Mouse (Mus musculus): Measurements from ENCODE around the gene Nat8f2.
"Not testable (repeated sequence)": the region's sequence is repeated elsewhere in the genome, so short reads cannot be mapped to it uniquely, and the experiment has no call there.

The Nat8f2 gene

DNA sequence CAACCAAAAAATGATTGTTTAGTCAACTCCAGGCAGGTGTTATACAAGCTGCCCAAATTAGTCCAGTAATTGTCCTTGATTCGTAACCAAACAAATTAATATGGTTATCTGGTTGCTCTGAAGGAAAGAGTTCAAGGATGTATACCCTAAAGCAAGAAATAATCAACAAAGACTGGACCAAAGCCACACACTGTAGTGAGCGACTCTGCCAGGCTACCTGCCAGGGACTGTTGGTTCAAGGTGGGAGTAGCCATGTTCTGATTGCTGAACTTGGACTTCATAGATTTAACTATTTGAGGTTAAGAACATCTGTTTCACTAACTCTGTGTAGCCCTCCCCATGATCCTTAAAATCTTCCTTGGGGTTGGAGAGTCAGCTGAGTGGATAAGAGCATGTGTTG, 5.8 kb downstream of the Nat8f2 start:
- DNase-seq: no peak

DNA sequence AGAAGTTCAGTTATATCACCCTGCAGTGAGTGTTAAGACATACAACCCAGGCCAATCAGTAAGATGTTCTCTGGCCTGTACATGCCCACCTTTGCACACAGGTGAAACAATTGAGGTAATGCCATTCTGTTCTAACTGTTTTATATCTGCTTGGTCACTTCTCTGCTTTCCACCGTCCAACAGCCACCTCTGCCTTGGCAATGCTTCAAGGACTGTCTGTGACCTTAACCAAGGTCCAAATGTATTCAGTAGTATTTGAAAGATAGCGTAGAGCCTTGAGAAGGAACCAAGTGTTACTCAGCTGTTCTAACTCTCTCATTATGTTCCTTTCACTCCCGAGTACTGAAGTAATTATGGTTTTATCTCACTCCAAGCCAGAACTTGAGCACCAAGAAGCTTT, 6.4 kb downstream of the Nat8f2 start:
- peak; percentile 41 to 59 for DNase-seq

DNA sequence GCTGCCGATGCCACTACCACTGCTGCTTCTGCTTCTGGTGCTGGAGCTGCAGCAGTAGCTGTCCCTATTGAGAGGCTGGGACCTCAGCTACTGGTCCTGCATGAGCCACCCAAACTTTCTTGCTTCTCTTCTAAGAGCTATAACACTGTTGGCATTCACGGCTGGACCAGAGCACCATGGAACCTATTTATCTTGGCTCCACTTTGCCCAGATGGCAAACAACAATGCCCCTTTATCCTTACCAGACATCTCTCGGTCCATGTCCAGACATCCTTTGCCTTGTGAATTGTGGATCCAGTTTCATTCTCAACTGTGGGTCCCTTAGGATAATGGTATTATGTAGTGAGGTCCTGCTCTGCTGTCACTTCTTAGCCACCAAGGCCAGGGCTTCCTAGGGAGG, 7.7 kb downstream of the Nat8f2 start:
- DNase-seq: peak in 1 of 2 experiments; percentile 25

DNA sequence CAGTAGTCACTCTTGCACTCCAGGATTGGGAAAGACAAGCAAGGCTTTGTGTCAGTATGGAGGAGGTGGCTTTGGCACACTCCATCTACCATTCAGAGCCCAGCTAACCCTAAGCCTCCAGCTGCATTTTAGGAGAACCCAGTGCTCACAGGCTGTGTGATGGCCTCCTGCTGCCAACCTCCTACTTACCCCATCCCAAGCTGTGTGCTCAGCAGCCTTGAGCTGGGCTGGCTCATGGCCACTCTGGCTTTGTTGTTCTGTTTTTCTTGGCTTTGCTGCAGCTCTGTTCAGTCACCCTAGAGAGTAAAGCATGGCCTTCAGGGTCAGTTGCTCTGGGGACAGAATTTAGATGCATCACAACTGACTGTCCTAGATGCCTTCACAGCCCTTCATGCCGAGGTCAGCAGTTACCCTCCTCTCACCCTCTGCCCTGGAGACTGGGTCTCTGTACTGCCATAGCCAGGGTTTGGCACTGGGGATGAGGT, 12.7 kb downstream of the Nat8f2 start:
- peak; percentile 76 to 82 for DNase-seq

DNA sequence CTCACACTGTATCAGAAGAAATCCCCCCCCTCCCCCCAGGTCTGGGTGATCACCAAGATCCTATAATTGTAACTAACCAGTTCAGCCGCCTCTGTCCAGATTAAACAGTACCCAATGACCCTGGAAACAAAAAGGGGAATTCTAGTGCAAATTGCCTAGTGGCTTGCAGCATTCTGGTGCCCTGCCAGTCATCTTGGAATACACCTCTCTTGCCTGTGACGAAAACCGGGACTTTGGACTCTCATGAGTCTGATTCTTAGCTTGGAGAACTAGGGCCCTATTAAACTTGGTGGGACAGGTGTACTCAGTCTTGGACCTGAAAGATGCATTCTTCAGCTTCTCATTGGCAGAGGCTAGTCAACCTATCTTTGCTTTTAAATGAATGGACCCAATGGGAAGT, 15.5 kb downstream of the Nat8f2 start:
- peak; percentile 70 to 78 for DNase-seq

DNA sequence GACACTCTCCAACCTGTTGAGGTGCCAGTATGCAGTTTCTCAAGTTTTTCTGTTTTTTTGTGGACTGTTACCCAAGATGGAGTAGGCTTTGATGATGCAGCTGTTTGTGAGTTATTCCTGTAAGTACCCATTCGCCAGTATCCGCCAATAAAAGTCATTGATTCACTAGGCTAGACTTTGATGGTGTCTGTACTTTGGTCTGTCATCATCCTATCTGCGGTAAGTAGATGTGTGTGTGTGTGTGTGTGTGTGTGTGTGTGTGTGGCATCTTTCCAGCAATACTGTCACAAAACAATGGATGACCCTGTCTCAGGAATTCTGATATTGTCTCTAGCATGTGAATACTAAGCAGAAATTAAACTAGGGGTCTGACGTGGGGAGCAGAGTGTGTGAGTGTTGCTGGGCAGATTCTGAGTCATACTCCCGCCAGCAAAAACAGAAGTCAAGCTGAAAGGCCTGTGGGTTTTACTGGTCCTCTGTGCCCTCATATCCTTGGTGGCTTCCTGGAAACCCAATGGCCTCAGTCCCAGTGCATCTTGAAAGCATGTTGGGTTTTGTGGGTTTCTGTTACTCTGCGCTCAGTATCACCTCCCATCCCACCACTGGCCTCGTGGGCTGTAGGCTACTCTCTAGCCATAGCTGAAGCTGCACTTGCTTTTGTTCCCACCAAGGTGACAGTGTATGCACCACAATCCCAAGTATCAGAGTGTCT, 17.7 kb downstream of the Nat8f2 start:
- DNase-seq: no peak

DNA sequence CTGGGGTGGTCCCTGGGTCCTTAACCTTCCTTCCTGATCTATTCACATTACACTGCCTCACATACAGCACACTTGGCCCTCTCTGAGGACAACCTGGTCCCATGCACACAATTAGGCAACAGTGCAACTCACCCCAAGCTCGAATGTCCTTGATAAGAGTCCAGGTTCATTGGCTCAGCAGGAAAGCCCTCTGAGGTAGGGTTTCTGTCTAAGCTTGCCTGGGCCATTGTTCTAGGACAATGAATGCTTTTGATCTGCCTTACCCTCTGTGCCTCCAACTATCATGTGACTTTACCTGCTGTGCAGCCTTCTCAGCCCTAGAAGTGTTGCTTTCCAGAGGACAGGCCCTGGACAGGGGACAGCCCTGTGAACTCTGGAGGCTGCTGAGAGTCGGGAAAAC, 19.7 kb downstream of the Nat8f2 start:
- DNase-seq: no peak

DNA sequence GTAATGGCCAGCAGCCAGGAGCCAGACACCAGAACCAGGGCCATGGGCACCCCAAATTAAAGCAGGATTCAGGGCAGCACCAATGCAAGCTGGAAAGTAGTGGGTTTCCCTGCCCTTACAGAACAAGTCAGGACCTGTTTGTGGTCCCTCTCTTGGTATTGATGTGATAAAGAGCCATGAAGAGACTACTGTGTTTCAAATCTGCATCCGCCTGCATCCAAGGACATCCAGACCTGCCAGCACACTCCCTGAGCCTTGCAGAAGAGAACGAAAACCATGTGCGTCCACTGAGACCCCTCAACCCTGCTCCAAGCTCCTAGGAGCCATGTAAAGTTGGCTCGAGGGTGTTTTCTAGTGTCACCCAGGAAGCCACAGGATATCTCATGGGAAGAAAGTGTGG, 20.8 kb downstream of the Nat8f2 start:
- no peak for DNase-seq

DNA sequence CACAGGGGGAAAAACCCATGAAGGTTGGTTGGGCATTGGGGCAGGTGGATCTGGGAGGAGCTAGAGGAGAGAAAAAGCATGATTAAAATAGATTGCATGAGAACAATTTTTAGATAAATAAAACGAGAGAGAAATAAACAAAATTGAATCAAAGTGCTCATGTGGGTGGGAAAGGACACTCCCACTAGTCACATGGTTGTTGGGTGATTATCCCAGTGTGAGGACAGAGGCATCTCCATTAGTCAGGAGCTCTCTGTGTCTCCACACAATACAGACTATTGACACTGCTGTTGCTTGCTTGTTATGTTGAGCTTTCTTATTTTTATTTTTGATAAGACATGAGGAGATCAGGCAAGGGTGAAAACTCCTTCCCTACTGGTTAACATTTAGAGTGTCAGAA, 22.0 kb downstream of the Nat8f2 start:
- DNase-seq: no peak

DNA sequence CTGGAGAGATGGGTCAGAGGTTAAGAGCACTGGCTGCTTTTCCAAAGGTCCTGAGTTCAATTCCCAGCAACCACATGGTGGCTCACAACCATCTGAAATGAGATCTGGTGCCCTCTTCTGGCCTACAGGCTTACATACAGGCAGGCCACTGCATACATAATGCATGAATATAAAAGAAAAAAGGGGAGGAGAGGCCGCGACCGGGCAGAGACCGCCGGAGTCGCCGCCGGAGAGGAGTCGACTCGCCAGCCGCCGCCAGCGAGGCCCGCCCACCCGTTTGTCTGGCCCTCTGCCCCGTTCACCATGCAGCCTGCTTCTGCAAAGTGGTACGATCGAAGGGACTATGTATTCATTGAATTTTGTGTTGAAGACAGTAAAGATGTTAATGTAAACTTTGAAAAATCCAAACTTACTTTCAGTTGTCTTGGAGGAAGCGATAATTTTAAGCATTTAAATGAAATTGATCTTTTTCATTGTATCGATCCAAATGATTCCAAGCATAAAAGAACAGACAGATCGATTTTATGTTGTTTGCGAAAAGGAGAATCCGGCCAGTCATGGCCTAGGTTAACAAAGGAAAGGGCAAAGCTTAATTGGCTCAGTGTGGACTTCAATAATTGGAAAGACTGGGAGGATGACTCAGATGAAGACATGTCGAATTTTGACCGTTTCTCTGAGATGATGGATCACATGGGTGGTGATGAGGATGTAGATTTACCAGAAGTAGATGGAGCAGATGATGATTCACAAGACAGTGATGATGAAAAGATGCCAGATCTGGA, 25.1 kb downstream of the Nat8f2 start:
- DNase-seq: not testable (repeated sequence)

DNA sequence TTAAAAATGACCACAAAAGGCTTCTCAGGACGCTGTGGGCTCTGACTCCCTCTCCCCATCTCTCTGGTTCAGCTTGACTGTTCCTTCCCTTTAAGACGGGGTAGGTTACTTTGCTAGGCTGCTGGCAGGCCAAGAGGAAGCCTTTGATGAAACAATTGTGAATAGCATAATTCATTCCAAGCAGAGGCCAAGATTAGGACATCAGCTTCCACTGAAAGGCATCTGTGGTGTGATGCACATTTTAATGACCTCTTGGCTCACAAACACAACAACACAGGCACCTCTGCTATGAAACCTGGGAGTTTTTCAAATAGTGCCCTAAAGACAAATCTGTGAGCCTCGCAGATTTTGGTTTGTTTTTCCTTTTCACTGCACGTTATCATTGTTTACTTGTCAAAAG, 29.0 kb downstream of the Nat8f2 start:
- no peak for DNase-seq

DNA sequence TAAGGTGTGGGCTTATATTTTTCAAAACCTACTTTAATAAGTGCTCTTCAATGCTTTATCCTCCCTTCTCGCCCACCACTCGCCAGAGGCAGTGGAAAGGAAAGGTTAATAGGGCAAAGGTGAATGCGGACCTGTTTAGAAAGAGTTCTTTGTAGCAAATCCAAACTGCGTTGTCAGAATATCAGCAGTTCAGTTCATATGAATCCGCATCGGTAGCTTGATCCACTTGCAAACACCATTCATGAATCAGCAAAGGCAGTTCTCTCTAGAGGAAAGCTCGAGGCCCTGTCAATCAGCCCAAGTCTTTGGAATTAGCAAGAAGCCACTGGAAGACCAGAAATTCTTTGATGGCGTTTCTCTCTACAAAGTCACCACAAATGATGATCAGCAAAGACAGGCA, 30.3 kb downstream of the Nat8f2 start:
- no peak for DNase-seq

DNA sequence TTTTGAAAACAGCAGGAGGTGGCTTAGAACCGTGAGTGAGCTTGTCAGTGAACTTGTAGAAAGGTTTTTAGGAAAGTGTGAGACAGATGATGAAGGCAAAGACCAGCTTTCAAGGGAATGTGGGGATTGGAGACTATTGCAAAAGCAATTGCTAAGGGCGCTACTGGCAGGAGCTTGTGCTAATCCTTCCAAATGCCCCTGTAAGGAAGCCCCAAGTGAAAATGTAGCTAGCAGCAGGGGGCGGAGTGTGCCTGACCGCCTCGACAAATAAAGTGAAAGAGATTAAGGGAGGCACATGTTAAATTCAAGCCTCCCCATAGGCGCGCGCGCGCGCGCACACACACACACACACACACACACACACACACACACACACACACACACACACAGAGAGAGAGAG, 31.7 kb downstream of the Nat8f2 start:
- DNase-seq: peak; percentile 55 to 61

DNA sequence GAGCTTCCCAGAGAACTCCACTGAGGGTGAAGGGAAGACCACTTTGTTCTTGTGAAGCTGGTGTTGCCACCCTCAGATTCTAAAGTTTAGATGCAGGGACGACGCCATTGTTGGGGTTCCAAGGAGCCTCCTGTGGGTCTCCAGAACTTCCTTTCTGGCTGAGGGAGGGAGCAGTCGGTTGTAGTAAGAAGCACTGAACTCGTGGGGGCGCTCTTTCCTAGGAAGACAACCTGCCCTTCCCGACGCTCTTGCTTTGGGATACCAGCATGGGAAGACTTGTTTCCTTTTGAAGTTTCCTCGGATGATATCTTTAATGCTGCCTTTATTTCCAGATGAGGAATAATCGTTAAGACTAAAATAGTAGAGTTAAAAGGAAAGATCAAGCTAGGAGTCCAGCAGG, 32.1 kb downstream of the Nat8f2 start:
- DNase-seq: peak; percentile 50 to 74

DNA sequence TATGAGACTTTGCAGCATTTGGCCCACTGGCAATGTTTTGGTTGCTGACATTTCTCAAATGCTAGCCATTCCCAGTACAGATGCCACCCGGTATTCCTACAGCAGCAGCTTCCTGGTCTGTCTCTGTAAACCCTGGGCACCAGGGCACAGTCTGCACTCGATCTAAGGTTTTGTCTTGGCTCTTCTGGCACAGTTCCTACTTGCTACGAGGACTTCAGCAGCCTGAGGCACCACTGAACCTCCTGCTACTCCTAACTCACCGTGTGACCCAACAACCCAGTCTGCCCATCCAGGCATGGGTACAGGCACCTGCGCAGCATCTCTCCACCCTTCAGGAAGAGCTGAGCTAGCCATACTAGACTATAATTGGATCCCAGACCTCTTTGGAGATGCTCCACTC, 32.9 kb downstream of the Nat8f2 start:
- DNase-seq: peak in 1 of 2 experiments; percentile 34

DNA sequence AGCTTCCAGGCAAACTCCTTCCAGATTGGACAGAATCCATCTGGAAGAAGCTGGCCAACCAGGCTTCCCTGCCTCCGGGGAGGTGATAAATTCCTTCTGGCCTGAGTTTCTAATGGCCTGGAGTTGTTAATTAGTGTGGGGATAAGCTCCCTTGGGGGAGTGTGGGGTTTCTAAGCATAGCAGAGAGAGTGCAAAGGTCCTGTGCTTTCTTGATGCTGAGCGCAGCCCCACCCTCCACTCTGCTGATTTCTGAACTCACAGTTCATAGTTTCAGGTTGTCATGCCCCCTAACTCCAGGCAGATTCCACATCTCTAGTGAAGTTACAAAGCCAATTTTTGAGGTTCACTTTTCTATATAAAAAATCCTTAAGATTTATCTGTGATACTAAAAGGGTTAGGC, 33.9 kb downstream of the Nat8f2 start:
- DNase-seq: peak; percentile 73 to 77

DNA sequence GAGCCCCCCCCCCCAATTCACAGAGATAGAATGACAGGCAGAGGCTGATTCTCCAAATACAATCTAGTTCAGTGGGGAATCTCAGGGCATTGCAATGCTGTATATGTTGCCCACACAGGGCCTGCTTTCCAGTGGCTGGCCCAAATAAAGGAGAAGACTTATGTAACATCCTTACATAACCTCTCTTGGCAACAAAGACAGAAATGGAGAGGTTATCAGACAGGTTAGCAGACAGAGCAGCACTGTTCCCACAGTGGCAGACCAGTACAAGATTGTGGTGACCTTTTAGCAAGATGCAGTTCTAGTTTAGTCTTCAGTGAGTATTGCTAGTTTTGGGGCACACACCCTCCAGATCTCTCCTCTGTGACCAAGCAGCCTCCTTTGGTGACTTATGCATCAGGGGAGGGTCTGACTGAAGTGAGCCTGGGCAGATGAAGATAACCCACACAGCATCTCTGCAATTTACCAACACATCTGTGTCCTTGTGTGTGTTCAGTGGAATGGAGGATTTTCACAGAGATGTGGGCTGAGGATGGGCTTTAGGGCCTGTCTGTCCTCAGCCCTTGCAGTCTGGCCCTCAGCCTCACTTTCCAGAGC, 34.4 kb downstream of the Nat8f2 start:
- DNase-seq: peak in 1 of 2 experiments; percentile 65

DNA sequence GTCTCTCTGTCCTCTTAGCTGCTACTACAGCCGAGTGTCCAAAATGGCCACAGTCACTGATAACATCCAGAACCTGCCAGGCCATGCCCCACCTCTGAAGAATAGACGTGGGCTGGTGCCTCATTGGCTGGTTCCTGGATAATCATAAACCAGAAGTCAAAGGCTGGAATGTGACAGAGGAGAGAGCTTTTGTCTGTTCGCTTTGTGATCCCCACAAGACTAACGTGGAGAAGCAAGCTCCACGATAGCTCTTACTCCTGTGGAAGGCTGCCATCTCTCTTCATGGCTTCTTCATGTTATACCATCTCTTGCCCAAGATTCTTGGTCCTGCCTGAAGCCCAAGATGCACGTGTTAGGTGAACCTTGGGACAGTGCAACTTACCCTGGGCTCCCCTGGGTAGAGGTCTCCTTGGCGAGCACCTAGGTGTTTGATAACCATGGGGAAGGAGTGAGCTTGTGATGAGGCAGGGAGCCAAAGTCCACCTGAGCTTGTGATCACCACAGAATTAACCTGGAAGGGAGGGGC, 37.1 kb downstream of the Nat8f2 start, which contains the start of gene Nat8:
Gene Nat8, minus strand, starts transcription at position 287 of the 526 bp plus-strand sequence.
- peak; percentile 73 to 80 for DNase-seq

DNA sequence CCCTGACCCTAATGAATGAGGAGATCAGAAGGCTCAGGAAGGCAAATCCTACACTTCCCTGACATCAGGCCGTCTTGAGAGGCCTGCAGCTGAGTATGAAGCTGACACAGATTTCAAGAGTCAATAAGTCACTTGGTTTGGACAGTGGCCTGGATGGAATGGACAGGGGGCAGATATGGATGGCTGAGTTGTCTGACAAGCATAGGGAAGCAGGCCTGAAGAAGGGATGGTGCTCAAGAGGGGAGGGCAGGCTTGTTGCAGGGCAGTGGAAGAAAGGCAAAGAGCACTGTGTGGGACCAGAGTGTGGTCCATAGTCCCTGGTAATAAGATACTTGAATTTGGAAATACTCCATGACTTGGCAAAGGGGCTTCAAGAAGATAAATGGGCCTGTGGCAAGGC, 39.5 kb downstream of the Nat8f2 start:
- peak in 1 of 2 experiments; percentile 53 for DNase-seq

DNA sequence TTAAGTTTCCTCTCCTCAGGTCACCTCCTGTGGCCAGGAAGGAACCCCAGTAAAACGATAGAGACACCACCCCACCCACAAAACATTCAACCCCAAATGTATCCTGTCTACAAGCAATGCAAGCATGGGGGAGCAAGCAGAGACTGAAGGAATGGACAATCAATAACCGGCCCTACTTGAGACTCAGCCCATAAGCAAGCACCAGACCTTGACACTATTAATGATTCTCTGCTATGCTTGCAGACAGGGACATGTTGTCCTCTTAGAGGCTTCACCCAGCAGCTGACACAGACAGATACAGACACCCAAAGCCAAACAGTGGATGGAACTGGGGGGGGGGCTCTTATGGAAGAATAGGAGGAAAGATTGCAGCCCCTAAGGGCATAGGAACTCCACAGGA, 43.1 kb downstream of the Nat8f2 start:
- DNase-seq: peak in 1 of 2 experiments; percentile 49

DNA sequence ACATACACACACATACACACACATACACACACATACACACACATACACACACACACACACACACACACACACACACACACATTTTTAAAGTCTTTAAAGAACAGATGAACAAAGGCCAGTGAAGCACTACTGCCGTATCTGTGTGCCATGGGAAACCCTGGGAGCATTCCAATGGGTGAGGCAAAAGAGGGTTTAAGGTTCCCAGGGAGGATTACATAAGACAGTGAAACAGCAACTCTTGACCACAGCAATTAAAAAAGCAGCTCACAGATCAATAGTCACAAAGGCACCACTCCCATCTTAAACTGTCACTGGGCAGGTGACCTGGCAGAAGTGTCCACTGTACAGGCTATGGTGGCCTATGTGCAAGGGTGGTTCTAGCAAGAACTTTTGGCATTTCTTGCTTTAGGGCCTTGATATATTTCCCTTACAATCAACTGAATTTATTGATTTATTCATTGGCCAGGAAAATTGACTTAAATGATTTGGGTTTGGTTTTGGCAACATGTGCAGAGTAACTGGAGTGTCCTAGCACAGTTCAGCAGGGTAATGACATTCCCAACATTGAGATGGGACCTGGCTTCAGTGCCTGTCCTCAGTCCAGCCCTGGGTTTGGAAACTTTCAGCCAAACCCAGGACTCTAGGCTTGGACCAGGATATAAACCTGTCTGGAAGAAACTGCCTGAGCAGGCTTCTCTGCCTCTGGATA, 45.4 kb downstream of the Nat8f2 start:
- peak; percentile 43 to 55 for DNase-seq

DNA sequence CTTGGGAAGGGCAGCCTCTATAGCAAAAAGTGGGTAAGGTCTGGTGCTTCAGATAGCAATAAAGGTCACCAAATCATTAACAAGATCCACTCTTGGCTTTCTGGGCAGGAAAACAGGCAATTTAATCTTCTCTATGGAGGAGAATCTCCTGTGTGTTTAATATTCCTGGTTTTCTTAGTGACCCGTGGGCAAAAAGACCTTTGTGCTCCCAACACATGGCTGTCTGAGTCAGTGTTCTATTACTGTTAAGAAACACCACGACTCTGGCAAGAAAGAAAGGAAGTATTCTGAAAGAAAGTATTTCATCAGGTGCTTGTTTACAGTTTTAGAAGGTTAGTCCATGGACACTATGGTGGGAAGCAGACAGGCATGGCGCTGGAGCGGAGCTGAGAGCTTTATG, 46.7 kb downstream of the Nat8f2 start:
- DNase-seq: no peak

DNA sequence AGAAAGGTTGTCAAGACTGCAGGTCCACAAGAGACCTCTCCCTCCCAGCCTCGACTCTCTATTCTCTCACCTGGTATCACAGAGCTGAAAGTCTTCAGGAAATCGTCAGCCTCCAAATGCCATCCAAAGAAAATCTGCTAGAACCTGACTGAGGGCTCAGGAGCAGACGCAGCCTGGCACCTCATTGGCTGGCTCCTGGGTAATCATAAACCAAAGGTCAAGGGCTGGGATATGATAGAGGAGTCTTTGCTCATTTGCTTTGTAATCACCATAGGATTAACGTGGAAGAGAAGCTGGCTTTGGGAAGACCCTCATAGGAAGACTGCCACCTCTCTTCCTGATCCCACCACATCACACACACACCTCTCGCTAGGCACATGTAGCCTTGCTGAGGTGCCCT, 48.1 kb downstream of the Nat8f2 start, which contains the start of the genes Nat8f6 and Nat8f5:
Gene Nat8f6, minus strand, starts transcription at position 118 of the 400 bp plus-strand sequence.
Gene Nat8f5, minus strand, starts transcription at position 136 of the 400 bp plus-strand sequence.
- peak in 1 of 2 experiments; percentile 67 for DNase-seq

Data from kidney, adult 8-10 months (tissue).